ENCODE assay signal across 8 mouse cellular contexts in the genomic region with DNA sequence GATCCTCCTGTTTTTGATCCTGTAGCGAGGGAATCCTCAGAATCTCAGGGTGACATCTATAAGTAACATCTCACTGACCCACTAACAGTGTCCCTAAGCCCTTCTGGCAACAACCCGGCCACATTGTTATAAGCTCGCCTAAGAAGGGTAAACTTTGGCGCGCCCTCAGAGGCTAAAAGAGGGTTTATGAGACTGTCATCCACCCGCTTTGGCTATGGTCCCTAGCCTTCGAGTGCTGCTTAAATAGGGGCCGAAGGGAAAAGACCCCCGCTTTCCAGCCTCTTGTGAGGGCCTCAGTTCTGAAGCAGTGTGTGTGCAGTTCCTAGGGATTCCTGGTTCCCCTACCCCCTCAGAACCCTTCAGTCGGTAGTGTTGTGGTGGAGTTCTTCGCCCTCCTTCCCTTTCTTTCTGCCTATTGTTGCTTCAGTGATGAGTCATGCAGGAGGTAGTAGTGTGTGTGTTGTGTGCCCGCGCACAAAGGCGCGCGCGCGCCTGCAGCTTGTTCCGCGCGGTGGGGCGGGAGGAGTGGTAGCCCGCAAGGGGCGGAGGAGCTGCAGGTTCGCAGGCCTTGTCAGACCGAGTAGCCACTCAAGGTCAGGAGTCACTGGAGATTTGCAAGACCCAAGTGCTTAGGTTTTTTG. TPM values are rescaled to one million over a fixed set of nuclear protein-coding genes. Genes with fewer than 3 reads are reported as not detected.
DNase-seq lines count a peak whose midpoint lies in the region; ATAC-seq lines count a peak whose summit lies in the region.

No protein-coding gene starts in this region.

- H3K9ac ChIP-seq in heart, embryonic 13.5 days = peak overlapping the region; percentile 87
- peak overlapping the region; percentile 47 for H3K9ac ChIP-seq in lung, embryonic 15.5 days
- H3K9ac ChIP-seq in neural tube, embryonic 15.5 days (replicated peaks) = peak overlapping the region; percentile 94

- H3K4me1 ChIP-seq in heart, embryonic 13.5 days = peaks cover 73% of the 10 kb centered on the region
- H3K4me1 ChIP-seq in lung, embryonic 15.5 days = peaks cover 55% of the 10 kb centered on the region
- peaks cover 63% of the 10 kb centered on the region for H3K4me1 ChIP-seq in neural tube, embryonic 15.5 days

- H3K4me3 ChIP-seq in heart, embryonic 13.5 days = peak overlapping the region; percentile 95
- H3K4me3 ChIP-seq in lung, embryonic 15.5 days = peak overlapping the region; percentile 80
- peak overlapping the region; percentile 99 for H3K4me3 ChIP-seq in neural tube, embryonic 15.5 days (replicated peaks)

- 2% methylated on average over 26 of the region's 26 CpGs for whole genome bisulfite sequencing in heart, embryonic 13.5 days
- WGBS in lung, embryonic 15.5 days = under 1% methylated on average over 26 of the region's 26 CpGs
- WGBS in neural tube, embryonic 15.5 days = under 1% methylated on average over 26 of the region's 26 CpGs

- H3K36me3 ChIP-seq in heart, embryonic 13.5 days = peaks cover 9% of the 10 kb centered on the region; the same call in 1 of the 2 replicates
- H3K36me3 ChIP-seq in lung, embryonic 15.5 days = no peaks in the 10 kb centered on the region
- no peaks in the 10 kb centered on the region for H3K36me3 ChIP-seq in neural tube, embryonic 15.5 days

- peak overlapping the region; percentile 100 for H3K27ac ChIP-seq in heart, embryonic 13.5 days (replicated peaks)
- H3K27ac ChIP-seq in lung, embryonic 15.5 days = peak overlapping the region; percentile 95
- H3K27ac ChIP-seq in neural tube, embryonic 15.5 days (replicated peaks) = peak overlapping the region; percentile 97

- H3K9me3 ChIP-seq in heart, embryonic 13.5 days = no peaks in the 10 kb centered on the region
- no peaks in the 10 kb centered on the region for H3K9me3 ChIP-seq in lung, embryonic 15.5 days
- H3K9me3 ChIP-seq in neural tube, embryonic 15.5 days (replicated peaks) = no peaks in the 10 kb centered on the region

- H3K4me2 ChIP-seq in heart, embryonic 13.5 days = peak overlapping the region; percentile 99
- peak overlapping the region; percentile 89 for H3K4me2 ChIP-seq in lung, embryonic 15.5 days
- peak overlapping the region; percentile 90 for H3K4me2 ChIP-seq in neural tube, embryonic 15.5 days

- no peaks in the 10 kb centered on the region for H3K27me3 ChIP-seq in heart, embryonic 13.5 days (replicated peaks)
- H3K27me3 ChIP-seq in lung, embryonic 15.5 days = no peaks in the 10 kb centered on the region
- no peaks in the 10 kb centered on the region for H3K27me3 ChIP-seq in neural tube, embryonic 15.5 days (replicated peaks)

- ATAC-seq in activated CD4-positive, CD25-positive, alpha-beta regulatory T cell, adult 4 months = peak; percentile 11
- ATAC-seq in heart, embryonic 13.5 days (ENCODE audit: extremely low read depth, insufficient number of reproducible peaks, low FRiP score, low TSS enrichment) = no peak
- no peak for ATAC-seq in lung, embryonic 15.5 days (ENCODE audit: borderline replicate concordance, extremely low read depth, low FRiP score, low TSS enrichment)
- ATAC-seq in neural tube, embryonic 15.5 days (ENCODE audit: low FRiP score) = no peak

- DNase-seq in A20 (ENCODE audit: low read depth, low spot score) = peak; percentile 77
- peak; percentile 39 for DNase-seq in embryo, embryonic 11.5 days (ENCODE audit: low read depth, low spot score)
- DNase-seq in kidney, postnatal 10 days = peak; percentile 79
- peak; percentile 58 to 70 for DNase-seq in thymus, adult 18-20 months

RNA-seq across cellular contexts. Expression of a gene that starts 1.9 kb away (rescaled TPM):
- polyA plus RNA-seq in activated CD4-positive, CD25-positive, alpha-beta regulatory T cell, adult 4 months (2017; shearing (Covaris generic)) = 1 to 10 TPM; 5.4 to 6.9 TPM
- 3.3 and 3.5 TPM in 2 replicates for polyA plus RNA-seq in heart, embryonic 13.5 days (2015; fragmentation: Nextera tagmentation; extraction: Ambion mirVana)
- 3.7 and 4.5 TPM in 2 replicates for polyA plus RNA-seq in lung, embryonic 15.5 days (2015; fragmentation: Nextera tagmentation; extraction: Ambion mirVana)
- polyA plus RNA-seq in neural tube, embryonic 15.5 days (2015; fragmentation: Nextera tagmentation; extraction: Ambion mirVana) = 7.0 and 7.3 TPM in 2 replicates
